Mouse (Mus musculus) CH12.LX (cell line): ENCODE results near the gene Fcer1g. TPM values are rescaled to one million over a fixed set of nuclear protein-coding genes. Genes with fewer than 3 reads are reported as not detected.

Experiments
- DNase-seq: peaks from one replicate; pipeline ENCODE4 v3.0.0-alpha.2; 2013; ENCODE audit errors: extremely low read depth
- H3K27ac ChIP-seq: 2 replicates; pipeline ENCODE4 v1.5.1; 2012; ENCODE audit warnings: low read depth, mild to moderate bottlenecking, control low read depth, moderate library complexity; ENCODE audit not compliant: insufficient read depth
- H3K27me3 ChIP-seq: replicated peaks from 2 replicates; pipeline ENCODE3; 2012; ENCODE audit warnings: inconsistent platforms
- H3K36me3 ChIP-seq, 2 experiments: replicated peaks in 1 of 2; 2 replicates each; pipeline versions ENCODE3 to v1.6.1; 2012; ENCODE audit warnings: inconsistent platforms in 1 of 2, low read length in 1 of 2, mild to moderate bottlenecking in 1 of 2, mixed read lengths in 1 of 2, moderate library complexity in 1 of 2; ENCODE audit not compliant: control insufficient read depth in 1 of 2, insufficient read depth in 1 of 2
- H3K4me1 ChIP-seq, 2 experiments: 2 replicates each; pipeline ENCODE4 v1.6.1; 2012; ENCODE audit warnings: inconsistent platforms in 1 of 2, moderate library complexity in 1 of 2; ENCODE audit not compliant: insufficient read depth in 2 of 2, control insufficient read depth in 1 of 2
- H3K4me2 ChIP-seq: 2 replicates; pipeline ENCODE4 v1.6.1; 2012; ENCODE audit warnings: low read depth, mild to moderate bottlenecking, control low read depth; ENCODE audit not compliant: poor library complexity, insufficient read depth, severe bottlenecking
- H3K4me3 ChIP-seq, 3 experiments: fragments of 150-350 bp in 1 of 3; sonication (generic) in 1 of 3; replicated peaks in 1 of 3; 2 replicates each; pipeline versions ENCODE3 to v1.5.1; 2011 to 2012; ENCODE audit warnings: low read depth in 2 of 3, low read length in 2 of 3, mild to moderate bottlenecking in 2 of 3, moderate library complexity in 2 of 3, control low read depth in 1 of 3, improper control_type of control experiment in 1 of 3, inconsistent platforms in 1 of 3, mixed read lengths in 1 of 3; ENCODE audit not compliant: poor library complexity in 1 of 3
- H3K79me2 ChIP-seq: replicated peaks from 2 replicates; pipeline ENCODE4 v1.6.1; 2012; ENCODE audit warnings: mild to moderate bottlenecking, moderate library complexity; ENCODE audit not compliant: control insufficient read depth, poor library complexity, insufficient read depth, severe bottlenecking; ENCODE audit errors: extremely low read depth
- H3K9ac ChIP-seq: 2 replicates; pipeline ENCODE4 v1.6.1; 2012; ENCODE audit warnings: low read depth, mild to moderate bottlenecking, control low read depth, moderate library complexity; ENCODE audit not compliant: insufficient read depth
- H3K9me3 ChIP-seq: replicated peaks from 2 replicates; pipeline ENCODE3; 2012; ENCODE audit warnings: low read length, inconsistent platforms, mixed read lengths
- CHD1 ChIP-seq: IDR thresholded peaks from 2 replicates; pipeline ENCODE4 v1.6.1; 2012; ENCODE audit warnings: low read depth, low read length, improper control_type of control experiment, inconsistent platforms
- CHD2 ChIP-seq: IDR thresholded peaks from 2 replicates; pipeline ENCODE4 v1.6.1; 2011; ENCODE audit warnings: low read length, improper control_type of control experiment
- CTCF ChIP-seq, 2 experiments: IDR thresholded peaks in 1 of 2; conservative IDR thresholded peaks in 1 of 2; 2 replicates each; pipeline ENCODE4 v1.5.1; 2011 to 2012; ENCODE audit warnings: low read depth in 2 of 2, low read length in 2 of 2, improper control_type of control experiment in 1 of 2, inconsistent platforms in 1 of 2, mild to moderate bottlenecking in 1 of 2, moderate library complexity in 1 of 2
- E2F4 ChIP-seq: IDR thresholded peaks from 2 replicates; pipeline ENCODE4 v1.6.1; 2011; ENCODE audit warnings: low read depth, low read length, improper control_type of control experiment; ENCODE audit not compliant: insufficient replicate concordance
- ELF1 ChIP-seq: IDR thresholded peaks from 2 replicates; pipeline ENCODE4 v1.6.1; 2014; ENCODE audit warnings: low read depth, mild to moderate bottlenecking, inconsistent platforms, low read length, improper control_type of control experiment
- GABPA ChIP-seq: IDR thresholded peaks from 2 replicates; pipeline ENCODE4 v1.6.1; 2012; ENCODE audit warnings: low read depth, low read length, improper control_type of control experiment, inconsistent platforms; ENCODE audit not compliant: insufficient replicate concordance
- IRF4 ChIP-seq: IDR thresholded peaks from 2 replicates; pipeline ENCODE4 v1.6.1; 2014; ENCODE audit warnings: low read depth, mild to moderate bottlenecking, inconsistent platforms, low read length, improper control_type of control experiment
- JUN ChIP-seq: IDR thresholded peaks from 2 replicates; pipeline ENCODE4 v1.6.1; 2011; ENCODE audit warnings: low read depth, mild to moderate bottlenecking, low read length, improper control_type of control experiment, moderate library complexity; ENCODE audit not compliant: insufficient read depth
- JUND ChIP-seq: conservative IDR thresholded peaks from 2 replicates; pipeline ENCODE4 v1.6.1; 2011; ENCODE audit warnings: low read depth, low read length, improper control_type of control experiment
- MAX ChIP-seq: IDR thresholded peaks from 2 replicates; pipeline ENCODE4 v1.6.1; 2011; ENCODE audit warnings: low read length, improper control_type of control experiment
- MAZ ChIP-seq: IDR thresholded peaks from 2 replicates; pipeline ENCODE4 v1.6.1; 2012; ENCODE audit warnings: low read depth, mild to moderate bottlenecking, inconsistent platforms, low read length, improper control_type of control experiment, moderate library complexity
- MEF2A ChIP-seq: IDR thresholded peaks from 2 replicates; pipeline ENCODE4 v1.6.1; 2014; ENCODE audit warnings: low read depth, mild to moderate bottlenecking, inconsistent platforms, low read length, improper control_type of control experiment, borderline replicate concordance
- MXI1 ChIP-seq: IDR thresholded peaks from 2 replicates; pipeline ENCODE4 v1.6.1; 2011; ENCODE audit warnings: mild to moderate bottlenecking, low read depth, low read length, improper control_type of control experiment
- MYC ChIP-seq: IDR thresholded peaks from 2 replicates; pipeline ENCODE4 v1.6.1; 2011; ENCODE audit warnings: low read depth, mild to moderate bottlenecking, improper control_type of control experiment, low read length
- NELFE ChIP-seq: IDR thresholded peaks from 2 replicates; pipeline ENCODE4 v1.6.1; 2011; ENCODE audit warnings: low read depth, low read length, improper control_type of control experiment
- RAD21 ChIP-seq: IDR thresholded peaks from 2 replicates; pipeline ENCODE4 v1.6.1; 2011; ENCODE audit warnings: low read depth, mild to moderate bottlenecking, low read length, improper control_type of control experiment, moderate library complexity
- RCOR1 ChIP-seq: conservative IDR thresholded peaks from 2 replicates; pipeline ENCODE4 v1.6.1; 2012; ENCODE audit warnings: low read depth, mild to moderate bottlenecking, inconsistent platforms, low read length, improper control_type of control experiment
- SIN3A ChIP-seq: IDR thresholded peaks from 2 replicates; pipeline ENCODE4 v1.6.1; 2012; ENCODE audit warnings: low read length, improper control_type of control experiment, inconsistent platforms
- SMC3 ChIP-seq: IDR thresholded peaks from 2 replicates; pipeline ENCODE4 v1.6.1; 2011; ENCODE audit warnings: low read depth, low read length, improper control_type of control experiment
- TBP ChIP-seq: conservative IDR thresholded peaks from 2 replicates; pipeline ENCODE4 v1.6.1; 2011; ENCODE audit warnings: low read depth, low read length, improper control_type of control experiment
- TCF12 ChIP-seq: IDR thresholded peaks from 2 replicates; pipeline ENCODE4 v1.6.1; 2014; ENCODE audit warnings: low read depth, mild to moderate bottlenecking, inconsistent platforms, low read length, improper control_type of control experiment
- UBTF ChIP-seq: IDR thresholded peaks from 2 replicates; pipeline ENCODE4 v1.6.1; 2012; ENCODE audit warnings: low read depth, mild to moderate bottlenecking, inconsistent platforms, low read length, improper control_type of control experiment, moderate library complexity
- USF1 ChIP-seq: IDR thresholded peaks from 2 replicates; pipeline ENCODE4 v1.6.1; 2014; ENCODE audit warnings: low read depth, mild to moderate bottlenecking, inconsistent platforms, low read length, improper control_type of control experiment
- USF2 ChIP-seq: conservative IDR thresholded peaks from 2 replicates; pipeline ENCODE4 v1.6.1; 2011; ENCODE audit warnings: low read depth, low read length, improper control_type of control experiment
- ZC3H11A ChIP-seq: IDR thresholded peaks from 2 replicates; pipeline ENCODE4 v1.6.1; 2012; ENCODE audit warnings: low read depth, mild to moderate bottlenecking, inconsistent platforms, low read length, improper control_type of control experiment
- dilution Hi-C: fragments of 300-500 bp; cut with MboI; formaldehyde crosslinking; loops from 2 replicates; pipeline ENCODE4 v1.14.3; 2020; ENCODE audit warnings: low sequenced_read_pairs; ENCODE audit not compliant: extremely low pct_unique_long_range_greater_than_20kb, extremely low pct_ligation_motif_present
- in situ Hi-C: fragments of 300-500 bp; cut with MboI; formaldehyde crosslinking; loops from 3 replicates; pipeline ENCODE4 v1.14.3; 2019; ENCODE audit warnings: low sequenced_read_pairs, low pct_ligation_motif_present, low pct_unique_long_range_greater_than_20kb, mixed read lengths
- polyA plus RNA-seq: library from polyadenylated mRNA; unstranded; fragments of >175 nt; gene quantifications from 2 replicates; pipeline ENCODE4 v1.2.1, GENCODE M21; 2012; ENCODE audit warnings: low read depth; ENCODE audit not compliant: insufficient read length
- total RNA-seq, 2 experiments: library from RNA; depleted of rRNA; stranded (reverse); fragments of 300-350 nt in 1 of 2; fragments of >200 nt in 1 of 2; gene quantifications; 2 replicates each; pipeline ENCODE4 v1.2.3; 2012 to 2014

Gene Fcer1g
- total and polyA plus RNA-seq, 3 experiments: 10.1 to 51.2 (median 31.3) TPM

DNA sequence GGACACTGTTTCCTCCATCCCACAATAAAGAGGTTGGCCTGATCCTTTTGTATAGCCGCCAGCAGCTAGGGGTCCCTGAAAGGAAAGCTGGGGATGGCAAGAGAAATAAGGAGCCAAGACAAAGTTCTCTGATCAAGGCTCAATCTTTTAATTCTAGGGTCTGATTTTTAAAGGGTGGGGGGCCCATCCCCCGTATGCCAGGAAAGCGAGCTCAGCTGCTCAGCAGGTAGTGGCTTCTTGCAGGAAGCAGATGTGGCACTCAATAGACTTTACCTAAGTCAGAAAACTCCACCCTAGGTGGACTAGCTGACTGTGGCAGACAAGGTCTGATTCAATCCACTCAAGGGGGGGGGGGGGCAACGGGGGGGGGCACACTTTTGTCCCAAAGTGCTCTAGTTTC lies 7.4 kb downstream of the Fcer1g start:
- no peak overlapping the region for H3K9ac ChIP-seq
- no peak for DNase-seq
- peaks cover 11 to 42% of the 10 kb centered on the region in 2 experiments for H3K4me1 ChIP-seq
- in situ Hi-C loops (loop anchor here (10.0 kb wide), 1 partner anchor 332 kb away; no protein-coding TSS in a partner anchor), dilution Hi-C loops (no loop called here)
- H3K27me3 ChIP-seq: no peaks in the 10 kb centered on the region
- H3K36me3 ChIP-seq: peaks cover 0 to 12% of the 10 kb centered on the region in 2 experiments
- H3K4me3 ChIP-seq: no peak overlapping the region
- no peaks in the 10 kb centered on the region for H3K79me2 ChIP-seq
- H3K27ac ChIP-seq: no peak overlapping the region
- no peaks in the 10 kb centered on the region for H3K9me3 ChIP-seq
- TF ChIP-seq MXI1: no peak
- no peak for TF ChIP-seq UBTF
- TF ChIP-seq NELFE: no peak
- no peak for TF ChIP-seq CTCF (conservative IDR thresholded peaks at IDR 0.05 in 1 of 2, IDR thresholded peaks at IDR 0.05 in 1 of 2; ENCODE audit: low read depth in 2 of 2, low read length in 2 of 2)
- TF ChIP-seq, all 38 proteins: peak for 0
- H3K4me2 ChIP-seq: no peak overlapping the region

DNA sequence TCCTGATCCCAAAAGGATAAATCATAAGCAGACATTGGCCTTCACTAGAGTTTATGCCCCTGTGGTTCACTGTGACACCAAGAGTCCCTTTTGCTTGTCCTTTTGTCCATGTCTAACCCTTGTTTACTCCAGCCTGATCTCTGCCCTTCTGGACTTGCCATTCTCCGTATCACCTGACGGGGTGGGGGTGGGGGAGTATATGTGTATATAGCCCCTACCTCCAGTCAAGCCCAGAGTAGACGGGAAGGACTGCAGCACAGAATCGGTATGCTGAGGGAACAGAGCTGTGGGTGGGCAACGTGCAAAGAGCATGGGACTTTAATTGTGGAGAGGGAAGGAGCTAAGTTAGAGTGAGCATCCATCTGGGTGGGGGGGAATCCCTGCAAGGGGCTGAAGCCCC lies 9.3 kb downstream of the Fcer1g start, which contains the start of gene Apoa2:
Gene Apoa2 (plus strand): TSS at position 198 of the 400 bp plus-strand sequence.
- Histone ChIP-seq H3K9ac (no peak within 1 kb of the TSS), H3K79me2 (no peaks in the 10 kb centered on the region), H3K9me3 (no peaks in the 10 kb centered on the region), H3K27me3 (no peaks in the 10 kb centered on the region), H3K27ac (no peak within 1 kb of the TSS), H3K4me2 (no peak within 1 kb of the TSS), H3K36me3 (peaks cover 9 to 18% of the 10 kb centered on the region in 2 experiments), H3K4me1 (peaks cover 7 to 37% of the 10 kb centered on the region in 2 experiments; a peak in 3 of 4 replicates), H3K4me3 (no peak within 1 kb of the TSS)
- TF ChIP-seq USF1 (no peak), UBTF (no peak), TCF12 (no peak), JUN (no peak), TBP (no peak), USF2 (no peak), RAD21 (no peak), E2F4 (no peak), MEF2A (no peak)
- in situ Hi-C loops (loop anchor here (5.0 to 10.0 kb wide), 2 partner anchors 113 to 330 kb away; partner anchors contain the start of gene Cfap126), dilution Hi-C loops (no loop called here)
- DNase-seq: no peak

- Histone ChIP-seq H3K27me3 (no peaks in the 10 kb centered on the region), H3K36me3 (peaks cover 16 to 20% of the 10 kb centered on the region in 2 experiments), H3K4me3 (no peak overlapping the region), H3K4me2 (no peak overlapping the region), H3K4me1 (peaks cover 7 to 31% of the 10 kb centered on the region in 2 experiments; a peak in 3 of 4 replicates), H3K79me2 (no peaks in the 10 kb centered on the region), H3K9ac (no peak overlapping the region), H3K27ac (no peak overlapping the region), H3K9me3 (no peaks in the 10 kb centered on the region)
- in situ Hi-C loops: loop anchor here (5.0 to 10.0 kb wide), 2 partner anchors 111 to 329 kb away; partner anchors contain the start of gene Cfap126
- dilution Hi-C loops: no loop called here
- no peak for DNase-seq
- TF ChIP-seq TCF12: no peak
- no peak for TF ChIP-seq JUND
- no peak for TF ChIP-seq TBP
- TF ChIP-seq MAX: no peak
- TF ChIP-seq ELF1: no peak
- TF ChIP-seq GABPA: no peak
- no peak for TF ChIP-seq ZC3H11A
- no peak for TF ChIP-seq CHD2
- TF ChIP-seq MAZ: no peak
- no peak for TF ChIP-seq E2F4
- TF ChIP-seq CHD1: no peak
- TF ChIP-seq USF2: no peak
- TF ChIP-seq IRF4: no peak
- no peak for TF ChIP-seq SIN3A
- no peak for TF ChIP-seq SMC3
- no peak for TF ChIP-seq MYC
- no peak for TF ChIP-seq JUN
- TF ChIP-seq RCOR1: no peak
- TF ChIP-seq USF1: no peak
These were observed 10.4 kb downstream of the Fcer1g start for GRCm38 (mm10) chr1:171223796-171224195.
